Mouse (Mus musculus): ENCODE measurements around the gene Olfr1449. TPM values are rescaled to one million over a fixed set of nuclear protein-coding genes. Genes with fewer than 3 reads are reported as not detected.
"Not testable (repeated sequence)": the region's sequence is repeated elsewhere in the genome, so short reads cannot be mapped to it uniquely, and the experiment has no call there.

The Olfr1449 gene
- polyA plus RNA-seq (2015; fragmentation: Nextera tagmentation; extraction: Ambion mirVana) = not detected in 2 replicates

GRCm38 (mm10) chr19:12930540-12930939, at the start of gene Olfr1449:
Olfr1449 (plus strand) TSS chr19:12930840.
- DNase-seq (no peak), ATAC-seq (no peak)
- no peak within 1 kb of the TSS for H3K4me2 ChIP-seq (ENCODE audit: low read depth, low read length)
- TF ChIP-seq EP300 (IDR thresholded peaks at IDR 0.05; ENCODE audit: low read depth) (no peak), CTCF (IDR thresholded peaks at IDR 0.05; ENCODE audit: low read depth) (no peak)
- H3K27ac ChIP-seq (ENCODE audit: low read depth) = no peak within 1 kb of the TSS
- no peaks in the 10 kb centered on the region for H3K9me3 ChIP-seq (ENCODE audit: low read length)
- H3K27me3 ChIP-seq (ENCODE audit: insufficient read depth, low read length) = no peaks in the 10 kb centered on the region
- no peaks in the 10 kb centered on the region for H3K36me3 ChIP-seq (replicated peaks; ENCODE audit: insufficient read depth, low read length)
- H3K4me3 ChIP-seq (ENCODE audit: low read depth, low read length) = no peak within 1 kb of the TSS
- no peaks in the 10 kb centered on the region for H3K4me1 ChIP-seq (ENCODE audit: insufficient read depth)
- H3K9ac ChIP-seq (replicated peaks) = no peak within 1 kb of the TSS

- ATAC-seq = no peak
- no peak within 1 kb of the TSS for H3K4me2 ChIP-seq (ENCODE audit: low read depth, low read length)
- WGBS (ENCODE audit: insufficient replicate concordance) = 62% methylated on average over 2 of the region's 2 CpGs
- no peak within 1 kb of the TSS for H3K4me3 ChIP-seq (ENCODE audit: low read depth, low read length)
- no peaks in the 10 kb centered on the region for H3K27me3 ChIP-seq (ENCODE audit: insufficient read depth, low read length)
- no peak within 1 kb of the TSS for H3K27ac ChIP-seq (ENCODE audit: low read depth)
- no peaks in the 10 kb centered on the region for H3K4me1 ChIP-seq (ENCODE audit: insufficient read depth)
- DNase-seq = no peak
- TF ChIP-seq CTCF (IDR thresholded peaks at IDR 0.05; ENCODE audit: low read depth) (no peak), EP300 (IDR thresholded peaks at IDR 0.05; ENCODE audit: low read depth) (no peak)
- no peak within 1 kb of the TSS for H3K9ac ChIP-seq (replicated peaks)
- no peaks in the 10 kb centered on the region for H3K36me3 ChIP-seq (replicated peaks; ENCODE audit: insufficient read depth, low read length)
- no peaks in the 10 kb centered on the region for H3K9me3 ChIP-seq (ENCODE audit: low read length)
Measured at GRCm38 (mm10) chr19:12883555-12883954, 47.1 kb upstream of the Olfr1449 start, which contains the start of gene Olfr1445. Olfr1445 (plus strand) TSS chr19:12883855.

GRCm38 (mm10) chr19:12893424-12893823, 37.2 kb upstream of the Olfr1449 start, which contains the start of gene Olfr1446:
Olfr1446 (minus strand) TSS chr19:12893524.
- WGBS (ENCODE audit: insufficient replicate concordance) = 75% methylated on average over 1 of the region's 1 CpGs
- no peak for DNase-seq
- Histone ChIP-seq H3K4me1 (ENCODE audit: insufficient read depth) (no peaks in the 10 kb centered on the region), H3K27ac (ENCODE audit: low read depth) (no peak within 1 kb of the TSS), H3K9me3 (ENCODE audit: low read length) (no peaks in the 10 kb centered on the region), H3K4me3 (ENCODE audit: low read depth, low read length) (no peak within 1 kb of the TSS), H3K9ac (replicated peaks) (no peak within 1 kb of the TSS), H3K4me2 (ENCODE audit: low read depth, low read length) (no peak within 1 kb of the TSS), H3K27me3 (ENCODE audit: insufficient read depth, low read length) (no peaks in the 10 kb centered on the region), H3K36me3 (replicated peaks; ENCODE audit: insufficient read depth, low read length) (no peaks in the 10 kb centered on the region)
- TF ChIP-seq EP300 (IDR thresholded peaks at IDR 0.05; ENCODE audit: low read depth) (no peak), CTCF (IDR thresholded peaks at IDR 0.05; ENCODE audit: low read depth) (no peak)
- no peak for ATAC-seq

GRCm38 (mm10) chr19:12903643-12904042, 27.0 kb upstream of the Olfr1449 start, which contains the start of gene Olfr1447:
Olfr1447 (minus strand) TSS chr19:12903743.
- H3K9me3 ChIP-seq (ENCODE audit: low read length) = no peaks in the 10 kb centered on the region
- H3K4me1 ChIP-seq (ENCODE audit: insufficient read depth) = no peaks in the 10 kb centered on the region
- H3K27ac ChIP-seq (ENCODE audit: low read depth) = no peak within 1 kb of the TSS
- no peak within 1 kb of the TSS for H3K4me2 ChIP-seq (ENCODE audit: low read depth, low read length)
- no peak within 1 kb of the TSS for H3K4me3 ChIP-seq (ENCODE audit: low read depth, low read length)
- WGBS (ENCODE audit: insufficient replicate concordance) = 83% methylated on average over 1 of the region's 1 CpGs
- TF ChIP-seq EP300 (IDR thresholded peaks at IDR 0.05; ENCODE audit: low read depth) = no peak
- no peak for TF ChIP-seq CTCF (IDR thresholded peaks at IDR 0.05; ENCODE audit: low read depth)
- no peak within 1 kb of the TSS for H3K9ac ChIP-seq (replicated peaks)
- no peaks in the 10 kb centered on the region for H3K27me3 ChIP-seq (ENCODE audit: insufficient read depth, low read length)
- H3K36me3 ChIP-seq (replicated peaks; ENCODE audit: insufficient read depth, low read length) = no peaks in the 10 kb centered on the region
- DNase-seq = no peak
- no peak for ATAC-seq

GRCm38 (mm10) chr19:12924319-12924718, 6.3 kb upstream of the Olfr1449 start, which contains the start of gene Olfr1448:
Olfr1448 (minus strand) TSS chr19:12924419.
- H3K4me3 ChIP-seq (ENCODE audit: low read depth, low read length) = no peak within 1 kb of the TSS
- no peak within 1 kb of the TSS for H3K9ac ChIP-seq (replicated peaks)
- ATAC-seq (no peak), DNase-seq (no peak)
- no peak within 1 kb of the TSS for H3K4me2 ChIP-seq (ENCODE audit: low read depth, low read length)
- TF ChIP-seq EP300 (IDR thresholded peaks at IDR 0.05; ENCODE audit: low read depth) = no peak
- no peak for TF ChIP-seq CTCF (IDR thresholded peaks at IDR 0.05; ENCODE audit: low read depth)
- no peaks in the 10 kb centered on the region for H3K27me3 ChIP-seq (ENCODE audit: insufficient read depth, low read length)
- 72% methylated on average over 1 of the region's 1 CpGs for WGBS (ENCODE audit: insufficient replicate concordance)
- H3K36me3 ChIP-seq (replicated peaks; ENCODE audit: insufficient read depth, low read length) = no peaks in the 10 kb centered on the region
- no peaks in the 10 kb centered on the region for H3K9me3 ChIP-seq (ENCODE audit: low read length)
- H3K4me1 ChIP-seq (ENCODE audit: insufficient read depth) = no peaks in the 10 kb centered on the region
- H3K27ac ChIP-seq (ENCODE audit: low read depth) = no peak within 1 kb of the TSS

GRCm38 (mm10) chr19:12949958-12950357, 19.3 kb downstream of the Olfr1449 start, which contains the start of gene Olfr1450:
Olfr1450 (plus strand) TSS chr19:12950258.
- Histone ChIP-seq H3K4me1 (ENCODE audit: insufficient read depth) (no peaks in the 10 kb centered on the region), H3K4me2 (ENCODE audit: low read depth, low read length) (no peak within 1 kb of the TSS), H3K27ac (ENCODE audit: low read depth) (no peak within 1 kb of the TSS), H3K36me3 (replicated peaks; ENCODE audit: insufficient read depth, low read length) (no peaks in the 10 kb centered on the region), H3K27me3 (ENCODE audit: insufficient read depth, low read length) (no peaks in the 10 kb centered on the region), H3K9ac (replicated peaks) (no peak within 1 kb of the TSS), H3K9me3 (ENCODE audit: low read length) (no peaks in the 10 kb centered on the region; the same call in 1 of the 2 replicates), H3K4me3 (ENCODE audit: low read depth, low read length) (no peak within 1 kb of the TSS)
- 85% methylated on average over 1 of the region's 1 CpGs for WGBS (ENCODE audit: insufficient replicate concordance)
- ATAC-seq = no peak
- DNase-seq = no peak
- TF ChIP-seq EP300 (IDR thresholded peaks at IDR 0.05; ENCODE audit: low read depth) (no peak), CTCF (IDR thresholded peaks at IDR 0.05; ENCODE audit: low read depth) (no peak)

- H3K4me2 ChIP-seq (ENCODE audit: low read depth, low read length) = not testable (repeated sequence)
Measured at GRCm38 (mm10) chr19:12970082-12970481, 39.4 kb downstream of the Olfr1449 start.

More at GRCm38 (mm10) chr19:12970082-12970481, 39.4 kb downstream of the Olfr1449 start:
- not testable (repeated sequence) for ATAC-seq; H3K4me3 ChIP-seq (ENCODE audit: low read depth, low read length); H3K4me1 ChIP-seq (ENCODE audit: insufficient read depth); H3K36me3 ChIP-seq (replicated peaks; ENCODE audit: insufficient read depth, low read length); DNase-seq; H3K27ac ChIP-seq (ENCODE audit: low read depth); H3K27me3 ChIP-seq (ENCODE audit: insufficient read depth, low read length); H3K9ac ChIP-seq (replicated peaks); H3K9me3 ChIP-seq (ENCODE audit: low read length)
- 77% methylated on average over 5 of the region's 5 CpGs for WGBS (ENCODE audit: insufficient replicate concordance)

Other genes starting within 250 kb of the Olfr1449 start
- gene Keg1, start 235.1 kb upstream of the Olfr1449 start, polyA plus RNA-seq (2015; fragmentation: Nextera tagmentation; extraction: Ambion mirVana) = 16.3 and 20.3 TPM in 2 replicates
- gene Cntf, start 165.2 kb upstream of the Olfr1449 start, polyA plus RNA-seq (2015; fragmentation: Nextera tagmentation; extraction: Ambion mirVana) = 0.23 and 0.52 TPM in 2 replicates
- gene Zfp91, start 134.7 kb upstream of the Olfr1449 start, polyA plus RNA-seq (2015; fragmentation: Nextera tagmentation; extraction: Ambion mirVana) = 6.7 and 7.0 TPM in 2 replicates
- gene Lpxn, start 134.6 kb upstream of the Olfr1449 start, polyA plus RNA-seq (2015; fragmentation: Nextera tagmentation; extraction: Ambion mirVana) = 3.1 and 4.1 TPM in 2 replicates
- gene Gm5244, start 84.2 kb upstream of the Olfr1449 start, polyA plus RNA-seq (2015; fragmentation: Nextera tagmentation; extraction: Ambion mirVana) = not detected in 2 replicates
- gene Olfr1444, start 73.6 kb upstream of the Olfr1449 start, polyA plus RNA-seq (2015; fragmentation: Nextera tagmentation; extraction: Ambion mirVana) = not detected in 2 replicates
- not detected in 2 replicates for gene Olfr1445, start 47.0 kb upstream of the Olfr1449 start, polyA plus RNA-seq (2015; fragmentation: Nextera tagmentation; extraction: Ambion mirVana)
- not detected in 2 replicates for gene Olfr1446, start 37.3 kb upstream of the Olfr1449 start, polyA plus RNA-seq (2015; fragmentation: Nextera tagmentation; extraction: Ambion mirVana)
- gene Olfr1447, start 27.1 kb upstream of the Olfr1449 start, polyA plus RNA-seq (2015; fragmentation: Nextera tagmentation; extraction: Ambion mirVana) = not detected in 2 replicates
- not detected in 2 replicates for gene Olfr1448, start 6.4 kb upstream of the Olfr1449 start, polyA plus RNA-seq (2015; fragmentation: Nextera tagmentation; extraction: Ambion mirVana)
- gene Olfr1450, start 19.4 kb downstream of the Olfr1449 start, polyA plus RNA-seq (2015; fragmentation: Nextera tagmentation; extraction: Ambion mirVana) = not detected in 2 replicates
- gene Olfr1451, start 64.2 kb downstream of the Olfr1449 start, polyA plus RNA-seq (2015; fragmentation: Nextera tagmentation; extraction: Ambion mirVana) = not detected in 2 replicates
- not detected in 2 replicates for gene Olfr1453, start 97.5 kb downstream of the Olfr1449 start, polyA plus RNA-seq (2015; fragmentation: Nextera tagmentation; extraction: Ambion mirVana)
- not detected in 2 replicates for gene Olfr1454, start 129.8 kb downstream of the Olfr1449 start, polyA plus RNA-seq (2015; fragmentation: Nextera tagmentation; extraction: Ambion mirVana)
- not detected in 2 replicates for gene Olfr1457, start 167.1 kb downstream of the Olfr1449 start, polyA plus RNA-seq (2015; fragmentation: Nextera tagmentation; extraction: Ambion mirVana)
- not detected in 2 replicates for gene Olfr1458, start 175.9 kb downstream of the Olfr1449 start, polyA plus RNA-seq (2015; fragmentation: Nextera tagmentation; extraction: Ambion mirVana)
- gene Olfr1459, start 218.7 kb downstream of the Olfr1449 start, polyA plus RNA-seq (2015; fragmentation: Nextera tagmentation; extraction: Ambion mirVana) = not detected in 2 replicates
- gene Olfr1461, start 232.2 kb downstream of the Olfr1449 start, polyA plus RNA-seq (2015; fragmentation: Nextera tagmentation; extraction: Ambion mirVana) = not detected in 2 replicates

Data from liver, postnatal 0 days (tissue).